Mouse (Mus musculus) hematopoietic stem cell, adult 5-6 weeks (primary cell): ENCODE data around the gene Gdpd3. TPM values are rescaled to one million over a fixed set of nuclear protein-coding genes. Genes with fewer than 3 reads are reported as not detected.

Source experiments
- ATAC-seq, 2 experiments: fragments of 125-278 bp in 1 of 2; replicated peaks in 1 of 2; 2 replicates each; pipeline ENCODE4 v1.8.0; 2016 to 2017; ENCODE audit warnings: inconsistent platforms in 2 of 2, mild to moderate bottlenecking in 2 of 2, moderate number of reproducible peaks in 2 of 2, low read depth in 1 of 2, moderate TSS enrichment in 1 of 2; ENCODE audit not compliant: low FRiP score in 2 of 2, poor library complexity in 2 of 2, severe bottlenecking in 2 of 2, insufficient read depth in 1 of 2, low TSS enrichment in 1 of 2
- total RNA-seq: library from RNA; stranded (forward); fragments of 172-1452, 232-1000 nt; gene quantifications from 2 replicates; pipeline ENCODE4 v1.2.3, GENCODE M21; 2017

Gdpd3 gene
- total RNA-seq, 1 experiment from 2014 or later, result 16.4 TPM

- no peak for ATAC-seq
Measured at GRCm38 (mm10) chr7:126817595-126817994, 51.5 kb downstream of the Gdpd3 start.

GRCm38 (mm10) chr7:126818818-126819217, 52.7 kb downstream of the Gdpd3 start:
- ATAC-seq, result no peak

GRCm38 (mm10) chr7:126821835-126822511, 55.8 kb downstream of the Gdpd3 start:
- ATAC-seq, result peak; percentile 79 to 89

DNA sequence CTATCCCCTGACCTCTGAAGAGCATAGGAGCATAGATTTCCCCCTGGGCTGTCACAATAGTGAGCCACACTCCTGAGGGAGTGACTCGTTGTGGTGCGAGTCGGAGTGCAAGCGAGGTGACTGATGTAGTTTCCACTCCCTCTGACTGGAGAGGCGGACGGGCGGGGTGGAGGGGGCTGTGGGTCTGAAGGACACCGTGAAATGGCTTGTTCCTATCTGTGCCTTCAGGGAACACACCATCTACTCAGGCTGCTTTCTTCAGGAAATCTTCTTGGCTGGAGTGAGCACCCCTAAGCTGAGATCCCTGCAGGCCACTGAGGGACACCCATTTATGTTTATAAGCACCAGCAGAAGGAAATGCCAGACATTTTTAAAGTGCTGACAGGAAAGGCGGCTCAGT, 56.6 kb downstream of the Gdpd3 start:
- ATAC-seq, result no peak

- no peak for ATAC-seq
Measured at GRCm38 (mm10) chr7:126823202-126823711, 57.1 kb downstream of the Gdpd3 start.

GRCm38 (mm10) chr7:126823940-126824339, 57.8 kb downstream of the Gdpd3 start:
- ATAC-seq, result no peak

Other genes starting within 250 kb of the Gdpd3 start
- gene Eif3c, start 199.9 kb upstream of the Gdpd3 start, total RNA-seq, result 187 and 207 TPM in 2 replicates
- 24.8 and 26.0 TPM in 2 replicates for gene Apobr, start 181.4 kb upstream of the Gdpd3 start, total RNA-seq
- gene Cln3, start 180.5 kb upstream of the Gdpd3 start, total RNA-seq, result 26.1 and 57.4 TPM in 2 replicates
- 3.2 and 3.6 TPM in 2 replicates for gene Il27, start 171.4 kb upstream of the Gdpd3 start, total RNA-seq
- 6.2 and 6.6 TPM in 2 replicates for gene Nupr1, start 135.5 kb upstream of the Gdpd3 start, total RNA-seq
- gene Sgf29, start 117.0 kb upstream of the Gdpd3 start, total RNA-seq, result 33.2 and 46.9 TPM in 2 replicates
- gene Sult1a1, start 89.9 kb upstream of the Gdpd3 start, total RNA-seq, result 8.2 and 17.1 TPM in 2 replicates
- 73.1 and 88.6 TPM in 2 replicates for gene Bola2, start 70.9 kb upstream of the Gdpd3 start, total RNA-seq
- gene Slx1b, start 70.5 kb upstream of the Gdpd3 start, total RNA-seq, result 4.1 and 6.3 TPM in 2 replicates
- gene Coro1a, start 58.5 kb upstream of the Gdpd3 start, total RNA-seq, result 352 and 456 TPM in 2 replicates
- 32.4 and 35.8 TPM in 2 replicates for gene Mapk3, start 6.7 kb upstream of the Gdpd3 start, total RNA-seq
- 50.3 and 74.9 TPM in 2 replicates for gene Ypel3, start 10.6 kb downstream of the Gdpd3 start, total RNA-seq
- 0.25 TPM in 1 of 2 replicates, not detected in the other for gene Tbx6, start 15.1 kb downstream of the Gdpd3 start, total RNA-seq
- 119 and 131 TPM in 2 replicates for gene Ppp4c, start 26.2 kb downstream of the Gdpd3 start, total RNA-seq
- gene Fam57b, start 31.3 kb downstream of the Gdpd3 start, total RNA-seq, result not detected in 2 replicates
- gene 4930451I11Rik, start 65.3 kb downstream of the Gdpd3 start, total RNA-seq, result not detected in 2 replicates
- gene Doc2a, start 81.1 kb downstream of the Gdpd3 start, total RNA-seq, result not detected in 2 replicates
- gene Hirip3, start 95.6 kb downstream of the Gdpd3 start, total RNA-seq, result 128 and 398 TPM in 2 replicates
- 33.2 and 35.6 TPM in 2 replicates for gene Ino80e, start 96.0 kb downstream of the Gdpd3 start, total RNA-seq
- gene Taok2, start 118.4 kb downstream of the Gdpd3 start, total RNA-seq, result 31.7 and 32.7 TPM in 2 replicates
- gene Tmem219, start 156.6 kb downstream of the Gdpd3 start, total RNA-seq, result 14.5 and 25.6 TPM in 2 replicates
- 9.3 and 15.8 TPM in 2 replicates for gene Kctd13, start 162.5 kb downstream of the Gdpd3 start, total RNA-seq
- not detected in 2 replicates for gene Asphd1, start 183.2 kb downstream of the Gdpd3 start, total RNA-seq
- 0.25 and 0.63 TPM in 2 replicates for gene Sez6l2, start 184.2 kb downstream of the Gdpd3 start, total RNA-seq
- gene Cdipt, start 209.6 kb downstream of the Gdpd3 start, total RNA-seq, result 33.1 and 56.3 TPM in 2 replicates
- 1.6 and 2.3 TPM in 2 replicates for gene Cdiptos, start 209.8 kb downstream of the Gdpd3 start, total RNA-seq
- gene Mvp, start 248.3 kb downstream of the Gdpd3 start, total RNA-seq, result 26.2 and 39.0 TPM in 2 replicates